Mouse (Mus musculus): ENCODE results near the gene Prmt7.

Gene Prmt7

GRCm38 (mm10) chr8:106288732-106289131 is 78.0 kb downstream of the Prmt7 start:
- no peak for DNase-seq (ENCODE audit: low read depth, low spot score)

- DNase-seq (ENCODE audit: low read depth, low spot score) = no peak
Observed at GRCm38 (mm10) chr8:106289464-106289863, 78.7 kb downstream of the Prmt7 start.

GRCm38 (mm10) chr8:106292484-106293396 is 82.0 kb downstream of the Prmt7 start:
- DNase-seq (ENCODE audit: low read depth, low spot score) = no peak

GRCm38 (mm10) chr8:106298261-106298660 is 87.5 kb downstream of the Prmt7 start:
- no peak for DNase-seq (ENCODE audit: low read depth, low spot score)

- DNase-seq (ENCODE audit: low read depth, low spot score) = no peak
Observed at GRCm38 (mm10) chr8:106298846-106299245, 88.1 kb downstream of the Prmt7 start.

- no peak for DNase-seq (ENCODE audit: low read depth, low spot score)
Observed at GRCm38 (mm10) chr8:106299686-106300085, 89.0 kb downstream of the Prmt7 start.

GRCm38 (mm10) chr8:106300739-106301715 is 90.3 kb downstream of the Prmt7 start:
- DNase-seq (ENCODE audit: low read depth, low spot score) = no peak

All from retina, postnatal 7 days (tissue).